24 mouse cellular contexts compared by ENCODE assay signal in the genomic region with DNA sequence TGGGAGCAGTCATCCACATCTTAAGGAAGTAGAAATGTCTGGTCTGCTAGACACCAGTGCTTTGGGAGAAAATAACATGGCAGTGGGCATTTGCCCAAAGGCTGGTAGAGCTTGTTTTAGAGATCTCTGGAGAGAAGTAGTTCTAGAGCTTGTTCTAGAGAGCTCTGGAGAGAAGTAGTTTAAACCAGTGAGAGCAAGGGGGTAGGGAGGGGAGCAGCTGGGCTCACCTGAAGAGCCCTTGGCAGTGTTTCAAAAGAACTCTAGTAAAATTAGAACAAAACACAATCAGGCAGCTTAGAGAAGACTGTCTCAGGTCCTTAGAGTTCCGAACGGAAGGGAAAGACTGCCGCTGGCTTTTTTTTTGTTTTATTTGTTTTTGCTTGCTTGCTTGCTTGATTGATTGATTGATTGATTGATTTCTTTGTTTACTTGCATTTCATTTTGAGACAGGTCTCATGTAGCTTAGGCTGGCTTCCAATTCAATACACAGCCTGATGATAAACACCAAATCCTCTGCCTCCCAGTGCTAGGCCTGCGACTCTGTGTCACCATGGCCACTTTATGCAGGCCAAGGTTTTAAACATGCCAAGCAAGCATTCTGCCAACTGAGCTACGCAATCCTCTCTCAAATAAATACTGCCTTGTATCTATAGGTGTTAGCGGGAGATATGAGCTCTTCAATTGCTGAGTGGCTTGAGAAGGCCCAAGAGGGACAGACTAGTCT.
DNase-seq lines count a peak whose midpoint lies in the region; ATAC-seq and TF ChIP-seq lines count a peak whose summit lies in the region.
"Had no signal": no experiment of that assay in that cellular context is flagged by ENCODE, and none has a peak within 500 bp of the region (broad histone marks: within the 10 kb centered on the region; RNA-seq: fewer than 3 reads in every experiment).

No protein-coding gene starts in this region.

- no peak overlapping the region for H3K4me3 ChIP-seq in hindbrain, embryonic 14.5 days (replicated peaks; ENCODE audit: low read length)
- no peak overlapping the region for H3K4me3 ChIP-seq in hindbrain, postnatal 0 days (ENCODE audit: low read length)
- no peak overlapping the region for H3K4me3 ChIP-seq in kidney, postnatal 0 days (replicated peaks; ENCODE audit: low read depth, low read length)
- no peak overlapping the region for H3K4me3 ChIP-seq in liver, postnatal 0 days (ENCODE audit: low read depth, low read length)
- no peak overlapping the region for H3K4me3 ChIP-seq in lung, postnatal 0 days (ENCODE audit: low read depth, low read length)
- H3K4me3 ChIP-seq: embryonic facial prominence, embryonic 10.5 days; embryonic facial prominence, embryonic 12.5 days; forebrain, embryonic 13.5 days had no signal

- no peak for TF ChIP-seq EP300 in liver, postnatal 0 days (IDR thresholded peaks at IDR 0.05; ENCODE audit: low read depth)
- no peak for TF ChIP-seq EP300 in lung, postnatal 0 days (IDR thresholded peaks at IDR 0.05)

- no peak for TF ChIP-seq CTCF in hindbrain, postnatal 0 days (IDR thresholded peaks at IDR 0.05; ENCODE audit: low read depth)
- TF ChIP-seq CTCF in kidney, postnatal 0 days (IDR thresholded peaks at IDR 0.05; ENCODE audit: low read depth) = no peak
- no peak for TF ChIP-seq CTCF in liver, postnatal 0 days (IDR thresholded peaks at IDR 0.05; ENCODE audit: low read depth)
- no peak for TF ChIP-seq CTCF in lung, postnatal 0 days (IDR thresholded peaks at IDR 0.05)

- H3K9me3 ChIP-seq in hindbrain, embryonic 14.5 days (ENCODE audit: control insufficient read depth, low read length) = no peaks in the 10 kb centered on the region
- H3K9me3 ChIP-seq in hindbrain, postnatal 0 days (ENCODE audit: low read length) = no peaks in the 10 kb centered on the region
- no peaks in the 10 kb centered on the region for H3K9me3 ChIP-seq in kidney, postnatal 0 days (replicated peaks; ENCODE audit: low read length)
- H3K9me3 ChIP-seq in liver, postnatal 0 days (ENCODE audit: low read length) = no peaks in the 10 kb centered on the region
- no peaks in the 10 kb centered on the region for H3K9me3 ChIP-seq in lung, postnatal 0 days (ENCODE audit: low read length)
- H3K9me3 ChIP-seq: embryonic facial prominence, embryonic 10.5 days; embryonic facial prominence, embryonic 12.5 days; forebrain, embryonic 13.5 days had no signal

- no peak overlapping the region for H3K9ac ChIP-seq in hindbrain, embryonic 14.5 days
- H3K9ac ChIP-seq in hindbrain, postnatal 0 days (replicated peaks; ENCODE audit: low read length) = no peak overlapping the region
- no peak overlapping the region for H3K9ac ChIP-seq in kidney, postnatal 0 days (ENCODE audit: low read depth, low read length)
- H3K9ac ChIP-seq in liver, postnatal 0 days (replicated peaks) = no peak overlapping the region
- no peak overlapping the region for H3K9ac ChIP-seq in lung, postnatal 0 days (replicated peaks; ENCODE audit: low read depth)
- H3K9ac ChIP-seq: embryonic facial prominence, embryonic 12.5 days; forebrain, embryonic 13.5 days had no signal

- H3K4me2 ChIP-seq in hindbrain, embryonic 14.5 days (replicated peaks) = no peak overlapping the region
- H3K4me2 ChIP-seq in hindbrain, postnatal 0 days (ENCODE audit: low read depth, low read length) = no peak overlapping the region
- H3K4me2 ChIP-seq in kidney, postnatal 0 days (ENCODE audit: low read length) = no peak overlapping the region
- 0 out of 2 replicates have a peak overlapping the region, but pooled peaks have one; percentile 22 for H3K4me2 ChIP-seq in liver, postnatal 0 days (ENCODE audit: low read depth, low read length)
- H3K4me2 ChIP-seq in lung, postnatal 0 days (replicated peaks; ENCODE audit: low read depth, low read length) = no peak overlapping the region
- H3K4me2 ChIP-seq: embryonic facial prominence, embryonic 12.5 days; forebrain, embryonic 13.5 days had no signal

- H3K4me1 ChIP-seq in hindbrain, embryonic 14.5 days (replicated peaks; ENCODE audit: control insufficient read depth, insufficient read depth, low read length) = no peaks in the 10 kb centered on the region
- H3K4me1 ChIP-seq in hindbrain, postnatal 0 days (ENCODE audit: insufficient read depth, low read length) = no peaks in the 10 kb centered on the region
- H3K4me1 ChIP-seq in kidney, postnatal 0 days (replicated peaks; ENCODE audit: insufficient read depth, low read length) = no peaks in the 10 kb centered on the region
- H3K4me1 ChIP-seq in liver, postnatal 0 days (ENCODE audit: insufficient read depth) = no peaks in the 10 kb centered on the region
- no peaks in the 10 kb centered on the region; the same call in 1 of the 2 replicates for H3K4me1 ChIP-seq in lung, postnatal 0 days (ENCODE audit: insufficient read depth, low read depth, low read length)
- H3K4me1 ChIP-seq: embryonic facial prominence, embryonic 10.5 days; embryonic facial prominence, embryonic 12.5 days; forebrain, embryonic 13.5 days had no signal

- peak; percentile 30 for DNase-seq in hindbrain, embryonic 14.5 days (ENCODE audit: low spot score)
- DNase-seq in hindbrain, postnatal 0 days (ENCODE audit: low spot score) = no peak
- no peak for DNase-seq in kidney, postnatal 0 days (ENCODE audit: low spot score)
- no peak for DNase-seq in kidney, postnatal 25 days
- DNase-seq in liver, postnatal 0 days = no peak
- no peak for DNase-seq in liver
- DNase-seq in lung, postnatal 0 days (ENCODE audit: low spot score) = peak; percentile 83
- no peak for DNase-seq in lung, adult 18-20 months
- DNase-seq: adrenal gland, adult 8-10 months; adrenal gland, postnatal 14 days; B cell, adult 2 months; cerebellum, adult 11-12 months; cerebellum, adult 2 months; cerebellum, adult 9-10 months; cerebellum, postnatal 10 days; cerebellum, postnatal 25 days had no signal

- no peak for ATAC-seq in hindbrain, embryonic 14.5 days (ENCODE audit: low FRiP score)
- ATAC-seq in hindbrain, postnatal 0 days = no peak
- no peak for ATAC-seq in kidney, postnatal 0 days (replicated peaks; ENCODE audit: low FRiP score, low read depth)
- no peak for ATAC-seq in liver, postnatal 0 days
- peak; percentile 76 for ATAC-seq in lung, postnatal 0 days
- ATAC-seq: activated CD4-positive, CD25-positive, alpha-beta regulatory T cell, adult 4 months; CD4-positive, CD25-positive, alpha-beta regulatory T cell, adult 4 months; forebrain, embryonic 13.5 days; Patski had no signal

- H3K36me3 ChIP-seq in hindbrain, embryonic 14.5 days (replicated peaks; ENCODE audit: control insufficient read depth, insufficient read depth) = no peaks in the 10 kb centered on the region
- no peaks in the 10 kb centered on the region for H3K36me3 ChIP-seq in hindbrain, postnatal 0 days (ENCODE audit: insufficient read depth, low read length)
- H3K36me3 ChIP-seq in kidney, postnatal 0 days (ENCODE audit: insufficient read depth, low read length) = no peaks in the 10 kb centered on the region
- H3K36me3 ChIP-seq in liver, postnatal 0 days (replicated peaks; ENCODE audit: insufficient read depth, low read length) = no peaks in the 10 kb centered on the region
- no peaks in the 10 kb centered on the region for H3K36me3 ChIP-seq in lung, postnatal 0 days (ENCODE audit: insufficient read depth, low read length)
- H3K36me3 ChIP-seq: embryonic facial prominence, embryonic 10.5 days; embryonic facial prominence, embryonic 12.5 days; G1E had no signal

- no peak overlapping the region for H3K27ac ChIP-seq in hindbrain, embryonic 14.5 days
- H3K27ac ChIP-seq in hindbrain, postnatal 0 days = no peak overlapping the region
- peak overlapping the region; percentile 32; the same call in 1 of the 2 replicates for H3K27ac ChIP-seq in kidney, postnatal 0 days
- no peak overlapping the region for H3K27ac ChIP-seq in liver, postnatal 0 days (ENCODE audit: low read depth)
- H3K27ac ChIP-seq in lung, postnatal 0 days (ENCODE audit: low read length) = peak overlapping the region; percentile 23
- H3K27ac ChIP-seq: embryonic facial prominence, embryonic 10.5 days; embryonic facial prominence, embryonic 12.5 days; forebrain, embryonic 13.5 days had no signal

- no peaks in the 10 kb centered on the region for H3K27me3 ChIP-seq in hindbrain, embryonic 14.5 days (ENCODE audit: control insufficient read depth, insufficient read depth, low read length)
- no peaks in the 10 kb centered on the region for H3K27me3 ChIP-seq in hindbrain, postnatal 0 days (ENCODE audit: insufficient read depth, low read length)
- H3K27me3 ChIP-seq in kidney, postnatal 0 days (ENCODE audit: insufficient read depth, low read length) = no peaks in the 10 kb centered on the region
- no peaks in the 10 kb centered on the region for H3K27me3 ChIP-seq in liver, postnatal 0 days (ENCODE audit: insufficient read depth, low read length)
- H3K27me3 ChIP-seq in lung, postnatal 0 days (replicated peaks; ENCODE audit: insufficient read depth, low read length) = no peaks in the 10 kb centered on the region
- H3K27me3 ChIP-seq: CH12.LX; embryonic facial prominence, embryonic 12.5 days; forebrain, embryonic 13.5 days; Patski had no signal

- 70% methylated on average over 6 of the region's 6 CpGs for WGBS in hindbrain, embryonic 14.5 days
- WGBS in hindbrain, postnatal 0 days = 63% methylated on average over 6 of the region's 6 CpGs
- 78% methylated on average over 6 of the region's 6 CpGs for WGBS in kidney, postnatal 0 days
- 67% methylated on average over 6 of the region's 6 CpGs for WGBS in liver, postnatal 0 days (ENCODE audit: insufficient replicate concordance)
- WGBS in lung, postnatal 0 days = 48% methylated on average over 6 of the region's 6 CpGs

Comparison
In these comparisons a context has a peak if more than half of its experiments do, and no peak if none do; other contexts are left out.
1. DNase-seq: peak in hindbrain, embryonic 14.5 days (single experiment) and lung, postnatal 0 days (single experiment); none in hindbrain, postnatal 0 days (single experiment), kidney, postnatal 0 days (single experiment), kidney, postnatal 25 days (0 of 2), liver, postnatal 0 days (single experiment), liver (single experiment) and lung, adult 18-20 months (0 of 2).
2. H3K27ac ChIP-seq: peak in kidney, postnatal 0 days (single experiment) and lung, postnatal 0 days (single experiment); none in hindbrain, embryonic 14.5 days (single experiment), hindbrain, postnatal 0 days (single experiment) and liver, postnatal 0 days (single experiment).